Mouse (Mus musculus): Measurements from ENCODE around the gene Apold1. TPM values are rescaled to one million over a fixed set of nuclear protein-coding genes. Genes with fewer than 3 reads are reported as not detected.

Gene Apold1
- polyA plus RNA-seq, 1 experiment from 2014 or later = 3.5 TPM

- Histone ChIP-seq H3K27ac (no peak within 1 kb of the TSS), H3K4me2 (peak within 1 kb of the TSS; percentile 90), H3K27me3 (no peaks in the 10 kb centered on the region), H3K9ac (peak within 1 kb of the TSS; percentile 81), H3K36me3 (ENCODE audit: poor library complexity, severe bottlenecking) (peaks cover 29% of the 10 kb centered on the region), H3K4me3 (peak within 1 kb of the TSS; percentile 82), H3K4me1 (peaks cover 8% of the 10 kb centered on the region), H3K9me3 (replicated peaks) (no peaks in the 10 kb centered on the region)
- 5% methylated on average over 19 of the region's 19 CpGs for WGBS
- ATAC-seq = peak; percentile 96
Observed at GRCm38 (mm10) chr6:135011048-135011733, 29.7 kb downstream of the Apold1 start, which contains the start of gene Ddx47. TSS of gene Ddx47 (plus strand) at chr6:135011612.

DNA sequence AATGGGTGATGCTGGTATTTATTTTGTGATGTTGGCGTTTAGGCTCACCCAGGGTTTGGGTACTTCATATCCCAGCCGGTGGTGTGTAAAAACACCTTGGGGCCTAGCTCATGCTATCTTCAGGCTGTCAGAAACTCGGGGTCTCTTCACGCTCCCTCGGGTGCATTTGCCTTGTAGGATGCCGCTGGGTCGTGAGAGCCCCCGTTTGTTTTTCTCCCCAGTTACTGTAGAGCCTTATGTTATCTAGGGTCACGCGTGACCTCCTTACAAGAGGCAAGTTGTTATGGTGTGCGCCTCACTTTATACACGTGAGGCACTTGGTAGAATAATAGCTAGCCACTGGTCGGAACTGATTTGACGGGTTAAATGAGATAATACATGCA is 30.2 kb downstream of the Apold1 start:
- no peak overlapping the region for H3K27ac ChIP-seq
- peak overlapping the region; percentile 81 for H3K9ac ChIP-seq
- peaks cover 34% of the 10 kb centered on the region for H3K36me3 ChIP-seq (ENCODE audit: poor library complexity, severe bottlenecking)
- H3K4me1 ChIP-seq = peaks cover 8% of the 10 kb centered on the region
- peak; percentile 77 for ATAC-seq
- H3K4me2 ChIP-seq = peak overlapping the region; percentile 90
- H3K4me3 ChIP-seq = peak overlapping the region; percentile 82
- 2% methylated on average over 14 of the region's 14 CpGs for WGBS
- H3K27me3 ChIP-seq = no peaks in the 10 kb centered on the region
- H3K9me3 ChIP-seq (replicated peaks) = no peaks in the 10 kb centered on the region

GRCm38 (mm10) chr6:135017211-135017610 is 35.7 kb downstream of the Apold1 start:
- H3K9me3 ChIP-seq (replicated peaks) = no peaks in the 10 kb centered on the region
- H3K4me3 ChIP-seq = no peak overlapping the region
- peaks cover 4% of the 10 kb centered on the region for H3K4me1 ChIP-seq
- H3K9ac ChIP-seq = no peak overlapping the region
- peaks cover 89% of the 10 kb centered on the region for H3K36me3 ChIP-seq (ENCODE audit: poor library complexity, severe bottlenecking)
- ATAC-seq = no peak
- WGBS = 95% methylated on average over 11 of the region's 11 CpGs
- no peak overlapping the region for H3K27ac ChIP-seq
- no peaks in the 10 kb centered on the region for H3K27me3 ChIP-seq
- no peak overlapping the region for H3K4me2 ChIP-seq

- WGBS = 91% methylated on average over 10 of the region's 10 CpGs
- Histone ChIP-seq H3K36me3 (ENCODE audit: poor library complexity, severe bottlenecking) (peaks cover 100% of the 10 kb centered on the region), H3K4me1 (no peaks in the 10 kb centered on the region), H3K9ac (no peak overlapping the region), H3K9me3 (replicated peaks) (no peaks in the 10 kb centered on the region), H3K27me3 (no peaks in the 10 kb centered on the region), H3K4me2 (no peak overlapping the region), H3K27ac (no peak overlapping the region), H3K4me3 (no peak overlapping the region)
- ATAC-seq = no peak
Observed at GRCm38 (mm10) chr6:135019564-135019963, 38.0 kb downstream of the Apold1 start.

DNA sequence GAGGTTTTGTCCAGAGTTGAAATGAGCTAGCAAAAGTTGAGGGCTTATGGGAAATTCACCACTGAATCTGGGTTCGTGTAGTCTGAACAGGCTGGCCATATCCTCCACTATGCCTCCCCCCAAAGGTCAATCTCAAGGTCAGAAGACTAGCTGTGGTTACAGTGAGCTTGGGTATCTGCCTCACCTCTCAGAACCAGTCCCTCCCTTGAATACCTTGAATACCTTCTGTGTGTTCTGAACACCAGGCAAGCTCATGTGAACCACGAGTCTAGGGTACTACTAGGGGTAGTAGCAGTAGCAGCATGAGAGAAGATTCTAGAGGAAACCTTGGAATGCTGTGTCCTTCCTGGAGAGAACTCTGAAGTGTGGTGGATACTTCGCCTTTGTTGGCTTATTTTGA is 40.1 kb downstream of the Apold1 start:
- H3K27me3 ChIP-seq = no peaks in the 10 kb centered on the region
- no peak overlapping the region for H3K27ac ChIP-seq
- ATAC-seq = no peak
- no peak overlapping the region for H3K9ac ChIP-seq
- H3K36me3 ChIP-seq (ENCODE audit: poor library complexity, severe bottlenecking) = peaks cover 87% of the 10 kb centered on the region
- no peaks in the 10 kb centered on the region for H3K4me1 ChIP-seq
- H3K9me3 ChIP-seq (replicated peaks) = no peaks in the 10 kb centered on the region
- no peak overlapping the region for H3K4me3 ChIP-seq
- WGBS = 95% methylated on average over 3 of the region's 3 CpGs
- H3K4me2 ChIP-seq = no peak overlapping the region

DNA sequence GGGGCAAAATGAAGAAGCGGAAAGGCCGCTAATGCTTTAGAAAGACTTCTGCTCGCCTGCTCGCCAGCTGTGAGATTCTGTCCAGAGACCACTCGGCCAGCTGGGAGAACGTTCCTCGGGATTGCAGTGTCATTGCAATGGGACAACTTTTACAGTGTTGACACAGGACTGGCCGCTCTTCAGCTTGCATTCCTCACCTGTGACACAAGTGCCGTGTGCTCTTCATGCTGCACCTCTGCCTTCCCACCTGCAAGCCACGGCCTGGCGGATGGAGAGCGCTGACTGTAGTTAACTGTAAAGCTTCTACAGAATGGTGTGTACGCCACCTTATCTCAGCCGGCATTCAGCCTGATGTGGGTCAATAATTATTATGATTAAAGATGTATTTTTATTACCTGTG is 41.9 kb downstream of the Apold1 start:
- 95% methylated on average over 14 of the region's 14 CpGs for WGBS
- peaks cover 70% of the 10 kb centered on the region for H3K36me3 ChIP-seq (ENCODE audit: poor library complexity, severe bottlenecking)

GRCm38 (mm10) chr6:135024781-135025420 is 43.4 kb downstream of the Apold1 start:
- H3K27me3 ChIP-seq = no peaks in the 10 kb centered on the region
- H3K4me3 ChIP-seq = no peak overlapping the region
- H3K27ac ChIP-seq = no peak overlapping the region
- no peak for ATAC-seq
- H3K4me2 ChIP-seq = no peak overlapping the region
- H3K9me3 ChIP-seq (replicated peaks) = no peaks in the 10 kb centered on the region
- 100% methylated on average over 1 of the region's 1 CpGs for WGBS
- peaks cover 55% of the 10 kb centered on the region for H3K36me3 ChIP-seq (ENCODE audit: poor library complexity, severe bottlenecking)
- H3K4me1 ChIP-seq = no peaks in the 10 kb centered on the region
- H3K9ac ChIP-seq = no peak overlapping the region

More for the DNA sequence above, 41.9 kb downstream of the Apold1 start:
- no peak overlapping the region for H3K4me2 ChIP-seq
- no peaks in the 10 kb centered on the region for H3K27me3 ChIP-seq
- no peak overlapping the region for H3K9ac ChIP-seq
- no peaks in the 10 kb centered on the region for H3K4me1 ChIP-seq
- ATAC-seq = no peak
- H3K9me3 ChIP-seq (replicated peaks) = no peaks in the 10 kb centered on the region
- H3K27ac ChIP-seq = no peak overlapping the region
- H3K4me3 ChIP-seq = no peak overlapping the region

- no peaks in the 10 kb centered on the region for H3K4me1 ChIP-seq
- H3K27me3 ChIP-seq = no peaks in the 10 kb centered on the region
- 9% methylated on average over 3 of the region's 3 CpGs for WGBS
- ATAC-seq = peak; percentile 55
- no peak overlapping the region for H3K9ac ChIP-seq
- H3K9me3 ChIP-seq (replicated peaks) = no peaks in the 10 kb centered on the region
- no peak overlapping the region for H3K27ac ChIP-seq
- no peak overlapping the region for H3K4me2 ChIP-seq
- no peak overlapping the region for H3K4me3 ChIP-seq
- H3K36me3 ChIP-seq (ENCODE audit: poor library complexity, severe bottlenecking) = peaks cover 41% of the 10 kb centered on the region
Observed at GRCm38 (mm10) chr6:135026232-135026631, 44.7 kb downstream of the Apold1 start.

DNA sequence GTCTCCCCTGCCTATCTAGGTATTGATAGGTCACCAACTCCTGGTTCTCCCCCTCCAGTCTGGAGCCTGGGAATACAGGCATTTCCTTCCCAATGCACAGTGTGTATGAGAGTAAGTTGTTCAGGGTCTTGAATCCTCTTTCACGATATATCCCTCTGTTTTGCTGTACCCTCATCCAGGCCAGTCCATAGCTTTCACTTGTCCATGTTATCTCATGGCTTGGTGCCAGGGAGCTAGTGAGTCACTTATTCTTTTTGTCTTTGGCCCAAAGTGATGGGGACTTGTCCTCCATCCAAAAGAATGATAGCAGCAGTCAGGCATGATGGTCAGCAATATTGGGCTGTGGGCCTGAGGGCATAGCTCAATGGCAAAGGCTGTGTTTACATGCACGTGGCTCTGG is 45.2 kb downstream of the Apold1 start:
- H3K36me3 ChIP-seq (ENCODE audit: poor library complexity, severe bottlenecking) = peaks cover 36% of the 10 kb centered on the region
- H3K27ac ChIP-seq = no peak overlapping the region
- no peak overlapping the region for H3K9ac ChIP-seq
- H3K4me2 ChIP-seq = no peak overlapping the region
- H3K4me3 ChIP-seq = no peak overlapping the region
- no peaks in the 10 kb centered on the region for H3K9me3 ChIP-seq (replicated peaks)
- no peak for ATAC-seq
- no peaks in the 10 kb centered on the region for H3K27me3 ChIP-seq
- WGBS = 83% methylated on average over 2 of the region's 2 CpGs
- no peaks in the 10 kb centered on the region for H3K4me1 ChIP-seq

- peaks cover 11% of the 10 kb centered on the region for H3K36me3 ChIP-seq (ENCODE audit: poor library complexity, severe bottlenecking)
- H3K9me3 ChIP-seq (replicated peaks) = no peaks in the 10 kb centered on the region
- no peak overlapping the region for H3K4me3 ChIP-seq
- H3K4me2 ChIP-seq = no peak overlapping the region
- no peak for ATAC-seq
- no peak overlapping the region for H3K27ac ChIP-seq
- H3K9ac ChIP-seq = no peak overlapping the region
- WGBS = 88% methylated on average over 4 of the region's 4 CpGs
- H3K27me3 ChIP-seq = no peaks in the 10 kb centered on the region
- no peaks in the 10 kb centered on the region for H3K4me1 ChIP-seq
Observed at GRCm38 (mm10) chr6:135029246-135029645, 47.7 kb downstream of the Apold1 start.
